Mouse (Mus musculus) hindbrain, postnatal 0 days (tissue): ENCODE results near the gene Tnni3k. TPM values are rescaled to one million over a fixed set of nuclear protein-coding genes. Genes with fewer than 3 reads are reported as not detected.

ENCODE experiments used
- ATAC-seq: fragments of 200-750 bp; cut with Nextera tagmentation; 2 replicates; pipeline ENCODE4 v1.8.0; 2017; ENCODE audit warnings: mild to moderate bottlenecking, moderate TSS enrichment, moderate library complexity
- DNase-seq: peaks from one replicate; pipeline ENCODE4 v3.0.0-alpha.2; 2015; ENCODE audit warnings: low spot score
- H3K27ac ChIP-seq: fragments of 300-500 bp; sonication (generic); 2 replicates; pipeline ENCODE4 v1.5.1; 2014; ENCODE audit warnings: mild to moderate bottlenecking
- H3K27me3 ChIP-seq: fragments of 300-500 bp; sonication (generic); 2 replicates; pipeline ENCODE4 v1.6.1; 2014; ENCODE audit warnings: low read length, mixed read lengths; ENCODE audit not compliant: insufficient read depth
- H3K36me3 ChIP-seq: fragments of 300-500 bp; sonication (generic); 2 replicates; pipeline ENCODE4 v1.6.1; 2014; ENCODE audit warnings: low read length, mixed read lengths; ENCODE audit not compliant: insufficient read depth
- H3K4me1 ChIP-seq: fragments of 300-500 bp; sonication (generic); 2 replicates; pipeline ENCODE4 v1.6.1; 2014; ENCODE audit warnings: antibody characterized with exemption, low read length, mixed read lengths; ENCODE audit not compliant: insufficient read depth
- H3K4me2 ChIP-seq: fragments of 300-500 bp; sonication (generic); 2 replicates; pipeline ENCODE4 v1.6.1; 2014; ENCODE audit warnings: low read depth, mild to moderate bottlenecking, low read length, moderate library complexity, mixed read lengths
- H3K4me3 ChIP-seq: fragments of 300-500 bp; sonication (generic); 2 replicates; pipeline ENCODE4 v1.5.1; 2014; ENCODE audit warnings: low read length
- H3K9ac ChIP-seq: fragments of 300-500 bp; sonication (generic); replicated peaks from 2 replicates; pipeline ENCODE4 v1.6.1; 2014; ENCODE audit warnings: mild to moderate bottlenecking, low read length, moderate library complexity, mixed read lengths
- H3K9me3 ChIP-seq: fragments of 300-500 bp; sonication (generic); 2 replicates; pipeline ENCODE4 v1.6.1; 2016; ENCODE audit warnings: low read length, mixed read lengths
- CTCF ChIP-seq: IDR thresholded peaks from 2 replicates; pipeline ENCODE4 v1.5.1; 2016; ENCODE audit warnings: antibody characterized with exemption, control low read depth, low read depth
- WGBS: fragments of 180-500 bp; shearing (Covaris S2); extraction: QIAGEN DNeasy Blood & Tissue Kit; methylation state at CpG from one replicate; pipeline ENCODE4 v1.1.7; 2014; 5-methylcytosine and 5-hydroxymethylcytosine counted together
- polyA plus RNA-seq: library from polyadenylated mRNA; unstranded; fragments of >200 nt; fragmentation: Nextera tagmentation; extraction: Ambion mirVana; gene quantifications from 2 replicates; pipeline ENCODE4 v1.2.1, GENCODE M21; 2015
- total RNA-seq: library from RNA; depleted of rRNA; stranded (reverse); fragments of >200 nt; gene quantifications from 2 replicates; pipeline ENCODE4 v1.2.3, GENCODE M21; 2014

Gene Tnni3k
- total and polyA plus RNA-seq, 2 experiments from 2014 or later: 0.05 TPM; not detected in 1

- Histone ChIP-seq H3K4me1 (no peaks in the 10 kb centered on the region), H3K27ac (no peak overlapping the region), H3K9me3 (no peaks in the 10 kb centered on the region), H3K4me3 (no peak overlapping the region), H3K36me3 (no peaks in the 10 kb centered on the region), H3K27me3 (no peaks in the 10 kb centered on the region), H3K9ac (no peak overlapping the region), H3K4me2 (no peak overlapping the region)
- 73% methylated on average over 9 of the region's 9 CpGs for WGBS
- DNase-seq (no peak), ATAC-seq (no peak)
- no peak for TF ChIP-seq CTCF
Observed at GRCm38 (mm10) chr3:154763374-154763773, 291.8 kb downstream of the Tnni3k start.

DNA sequence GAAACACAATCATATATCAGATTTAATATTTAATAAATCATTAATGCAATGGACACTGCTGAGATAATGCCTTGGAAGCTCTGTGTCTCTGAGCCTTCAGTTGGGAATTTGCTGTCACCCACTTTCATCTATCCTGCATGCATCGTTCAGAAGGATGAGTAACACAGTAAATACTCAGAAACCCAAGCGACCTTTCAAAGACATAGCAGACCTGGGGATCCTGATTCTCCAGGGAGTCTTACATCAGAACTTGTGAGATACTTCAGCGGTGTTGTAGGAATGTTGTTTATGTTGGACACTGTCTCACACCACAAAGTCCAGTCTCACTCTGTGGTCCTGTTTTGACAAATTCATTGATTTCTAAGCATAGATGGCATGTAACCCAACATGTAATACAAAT, 294.1 kb downstream of the Tnni3k start:
- no peak for TF ChIP-seq CTCF
- no peak overlapping the region for H3K9ac ChIP-seq
- no peaks in the 10 kb centered on the region for H3K27me3 ChIP-seq
- H3K4me3 ChIP-seq: no peak overlapping the region
- ATAC-seq (no peak), DNase-seq (no peak)
- H3K9me3 ChIP-seq: no peaks in the 10 kb centered on the region
- no peak overlapping the region for H3K4me2 ChIP-seq
- 85% methylated on average over 3 of the region's 3 CpGs for WGBS
- H3K27ac ChIP-seq: no peak overlapping the region
- H3K36me3 ChIP-seq: no peaks in the 10 kb centered on the region
- H3K4me1 ChIP-seq: no peaks in the 10 kb centered on the region

GRCm38 (mm10) chr3:154758089-154758488, 297.1 kb downstream of the Tnni3k start:
- Histone ChIP-seq H3K9me3 (no peaks in the 10 kb centered on the region), H3K36me3 (no peaks in the 10 kb centered on the region), H3K4me3 (no peak overlapping the region), H3K4me1 (no peaks in the 10 kb centered on the region), H3K9ac (no peak overlapping the region), H3K4me2 (no peak overlapping the region), H3K27ac (no peak overlapping the region), H3K27me3 (no peaks in the 10 kb centered on the region)
- TF ChIP-seq CTCF: no peak
- 40% methylated on average over 3 of the region's 3 CpGs for whole genome bisulfite sequencing
- DNase-seq: no peak
- no peak for ATAC-seq

DNA sequence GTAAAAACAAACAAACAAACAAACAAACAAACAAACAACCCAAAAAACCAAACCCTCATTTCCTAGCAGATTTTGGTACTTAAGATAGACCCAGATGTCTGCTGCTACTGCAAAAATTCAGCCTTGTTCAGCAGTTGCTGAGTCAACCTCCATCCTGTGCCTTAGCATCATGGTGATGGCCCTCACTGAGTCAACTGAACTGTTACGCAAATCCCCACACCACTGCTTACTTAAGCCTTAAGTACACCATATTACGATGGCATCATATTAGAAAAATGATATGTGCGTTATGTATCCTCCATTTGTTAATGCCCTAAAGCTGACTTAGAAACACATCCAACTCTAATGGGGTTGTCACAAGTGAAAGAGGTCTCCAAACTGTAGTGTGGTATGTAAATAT, 300.0 kb downstream of the Tnni3k start:
- Histone ChIP-seq H3K27ac (no peak overlapping the region), H3K27me3 (no peaks in the 10 kb centered on the region), H3K36me3 (no peaks in the 10 kb centered on the region), H3K9me3 (no peaks in the 10 kb centered on the region), H3K4me3 (no peak overlapping the region), H3K4me1 (no peaks in the 10 kb centered on the region), H3K9ac (no peak overlapping the region), H3K4me2 (no peak overlapping the region)
- WGBS: 95% methylated on average over 3 of the region's 3 CpGs
- ATAC-seq: no peak
- no peak for TF ChIP-seq CTCF
- no peak for DNase-seq

GRCm38 (mm10) chr3:154754505-154754904, 300.7 kb downstream of the Tnni3k start:
- no peak overlapping the region for H3K4me3 ChIP-seq
- H3K4me2 ChIP-seq: no peak overlapping the region
- no peak overlapping the region for H3K27ac ChIP-seq
- no peaks in the 10 kb centered on the region for H3K27me3 ChIP-seq
- no peak for TF ChIP-seq CTCF
- no peak for ATAC-seq
- no peak overlapping the region for H3K9ac ChIP-seq
- DNase-seq: no peak
- no peaks in the 10 kb centered on the region for H3K9me3 ChIP-seq
- H3K4me1 ChIP-seq: no peaks in the 10 kb centered on the region
- 55% methylated on average over 3 of the region's 3 CpGs for WGBS
- no peaks in the 10 kb centered on the region for H3K36me3 ChIP-seq

GRCm38 (mm10) chr3:154744317-154744716, 310.9 kb downstream of the Tnni3k start:
- DNase-seq (no peak), ATAC-seq (no peak)
- 99% methylated on average over 2 of the region's 2 CpGs for WGBS
- Histone ChIP-seq H3K36me3 (no peaks in the 10 kb centered on the region), H3K27me3 (no peaks in the 10 kb centered on the region), H3K9me3 (no peaks in the 10 kb centered on the region), H3K4me1 (no peaks in the 10 kb centered on the region), H3K9ac (no peak overlapping the region), H3K27ac (no peak overlapping the region), H3K4me2 (no peak overlapping the region), H3K4me3 (no peak overlapping the region)
- no peak for TF ChIP-seq CTCF

DNA sequence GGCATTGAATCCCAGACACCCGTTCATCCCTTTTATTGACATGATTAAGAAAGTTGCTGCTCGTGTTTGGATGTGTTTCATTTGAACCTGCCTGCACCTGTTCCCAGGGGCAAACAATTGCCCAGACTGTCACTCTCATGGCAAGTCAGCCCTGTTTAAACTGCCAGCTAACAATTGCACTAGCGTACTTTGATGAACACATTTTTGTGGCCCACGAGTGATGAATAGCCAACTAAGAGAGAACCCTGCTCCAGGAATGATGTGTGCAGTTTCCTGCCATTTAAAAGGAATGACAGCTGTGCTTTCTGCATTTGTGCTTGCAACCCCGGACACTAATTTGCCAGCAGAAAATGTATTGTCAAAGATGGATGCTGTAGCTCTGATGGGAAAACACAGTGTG, 312.3 kb downstream of the Tnni3k start:
- H3K9me3 ChIP-seq: no peaks in the 10 kb centered on the region
- no peaks in the 10 kb centered on the region for H3K27me3 ChIP-seq
- no peak for TF ChIP-seq CTCF
- ATAC-seq (no peak), DNase-seq (no peak)
- WGBS: 31% methylated on average over 5 of the region's 5 CpGs
- no peak overlapping the region for H3K9ac ChIP-seq
- no peaks in the 10 kb centered on the region for H3K4me1 ChIP-seq
- no peak overlapping the region for H3K27ac ChIP-seq
- no peak overlapping the region for H3K4me2 ChIP-seq
- H3K4me3 ChIP-seq: no peak overlapping the region
- no peaks in the 10 kb centered on the region for H3K36me3 ChIP-seq
